Mouse (Mus musculus): ENCODE measurements at regions not wholly inside any gene's neighbourhood (a gene's known extent, or its start where the extent isn't known, plus 50 kb on each side); places are given as distances from the start of the nearest gene placed in this dataset.

DNA sequence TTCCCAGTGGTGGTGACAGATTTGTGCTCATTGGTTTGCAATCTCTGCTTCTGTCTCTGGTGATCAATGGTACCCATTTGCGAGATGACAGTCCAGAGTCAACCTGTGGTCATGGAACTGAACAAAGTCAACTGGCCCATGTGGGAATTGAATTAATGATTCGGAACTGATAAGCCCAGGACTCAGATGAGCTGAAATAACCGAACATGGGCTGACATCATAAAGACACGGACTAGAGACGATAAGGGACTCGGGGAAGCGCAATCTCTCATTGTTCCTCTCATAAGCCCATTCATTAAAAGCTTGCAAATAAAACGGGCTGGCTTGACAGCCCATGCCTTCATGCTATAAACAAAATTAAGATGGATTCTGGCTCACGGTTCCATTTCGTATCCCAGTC is 70.8 kb upstream of the Plcz1 start:
- no peak overlapping the region for H3K9ac ChIP-seq (replicated peaks; ENCODE audit: low read length)
- H3K27me3 ChIP-seq (ENCODE audit: control insufficient read depth, insufficient read depth, low read length): no peaks in the 10 kb centered on the region
- H3K4me3 ChIP-seq (ENCODE audit: low read depth, low read length): no peak overlapping the region
- no peaks in the 10 kb centered on the region for H3K4me1 ChIP-seq (ENCODE audit: control insufficient read depth, insufficient read depth, low read length)
- H3K9me3 ChIP-seq (replicated peaks; ENCODE audit: control insufficient read depth, low read length): no peaks in the 10 kb centered on the region
- no peak for DNase-seq (ENCODE audit: low spot score)
- H3K4me2 ChIP-seq (ENCODE audit: low read depth, low read length): no peak overlapping the region
- ATAC-seq (replicated peaks; ENCODE audit: insufficient number of reproducible peaks, low FRiP score, low TSS enrichment, low read depth): no peak
- 91% methylated on average over 10 of the region's 10 CpGs for WGBS
- no peaks in the 10 kb centered on the region for H3K36me3 ChIP-seq (replicated peaks; ENCODE audit: control insufficient read depth, insufficient read depth, low read depth, low read length)
- no peak overlapping the region for H3K27ac ChIP-seq (replicated peaks; ENCODE audit: low read depth, low read length)

- Histone ChIP-seq H3K4me3 (ENCODE audit: low read depth, low read length) (no peak overlapping the region), H3K4me2 (ENCODE audit: low read depth, low read length) (no peak overlapping the region), H3K9ac (replicated peaks; ENCODE audit: low read length) (no peak overlapping the region), H3K9me3 (replicated peaks; ENCODE audit: control insufficient read depth, low read length) (no peaks in the 10 kb centered on the region), H3K4me1 (ENCODE audit: control insufficient read depth, insufficient read depth, low read length) (no peaks in the 10 kb centered on the region), H3K27ac (replicated peaks; ENCODE audit: low read depth, low read length) (no peak overlapping the region), H3K27me3 (ENCODE audit: control insufficient read depth, insufficient read depth, low read length) (no peaks in the 10 kb centered on the region), H3K36me3 (replicated peaks; ENCODE audit: control insufficient read depth, insufficient read depth, low read depth, low read length) (no peaks in the 10 kb centered on the region)
- ATAC-seq (replicated peaks; ENCODE audit: insufficient number of reproducible peaks, low FRiP score, low TSS enrichment, low read depth): no peak
- 73% methylated on average over 8 of the region's 8 CpGs for WGBS
- no peak for DNase-seq (ENCODE audit: low spot score)
Observed at GRCm38 (mm10) chr6:140108083-140108482, 66.8 kb upstream of the Plcz1 start.

- Histone ChIP-seq H3K9ac (replicated peaks; ENCODE audit: low read length) (no peak overlapping the region), H3K27ac (replicated peaks; ENCODE audit: low read depth, low read length) (no peak overlapping the region), H3K9me3 (replicated peaks; ENCODE audit: control insufficient read depth, low read length) (no peaks in the 10 kb centered on the region), H3K4me3 (ENCODE audit: low read depth, low read length) (no peak overlapping the region), H3K4me2 (ENCODE audit: low read depth, low read length) (no peak overlapping the region), H3K27me3 (ENCODE audit: control insufficient read depth, insufficient read depth, low read length) (no peaks in the 10 kb centered on the region), H3K36me3 (replicated peaks; ENCODE audit: control insufficient read depth, insufficient read depth, low read depth, low read length) (no peaks in the 10 kb centered on the region), H3K4me1 (ENCODE audit: control insufficient read depth, insufficient read depth, low read length) (no peaks in the 10 kb centered on the region)
- DNase-seq (ENCODE audit: low spot score): no peak
- 85% methylated on average over 16 of the region's 16 CpGs for WGBS
- no peak for ATAC-seq (replicated peaks; ENCODE audit: insufficient number of reproducible peaks, low FRiP score, low TSS enrichment, low read depth)
Observed at GRCm38 (mm10) chr6:140107628-140108027, 66.4 kb upstream of the Plcz1 start.

- Histone ChIP-seq H3K4me1 (ENCODE audit: control insufficient read depth, insufficient read depth, low read length) (no peaks in the 10 kb centered on the region), H3K27me3 (ENCODE audit: control insufficient read depth, insufficient read depth, low read length) (no peaks in the 10 kb centered on the region), H3K36me3 (replicated peaks; ENCODE audit: control insufficient read depth, insufficient read depth, low read depth, low read length) (no peaks in the 10 kb centered on the region), H3K4me3 (ENCODE audit: low read depth, low read length) (no peak overlapping the region), H3K4me2 (ENCODE audit: low read depth, low read length) (no peak overlapping the region), H3K9ac (replicated peaks; ENCODE audit: low read length) (no peak overlapping the region), H3K9me3 (replicated peaks; ENCODE audit: control insufficient read depth, low read length) (no peaks in the 10 kb centered on the region), H3K27ac (replicated peaks; ENCODE audit: low read depth, low read length) (no peak overlapping the region)
- 88% methylated on average over 5 of the region's 5 CpGs for WGBS
- no peak for DNase-seq (ENCODE audit: low spot score)
- no peak for ATAC-seq (replicated peaks; ENCODE audit: insufficient number of reproducible peaks, low FRiP score, low TSS enrichment, low read depth)
Observed at GRCm38 (mm10) chr6:140106141-140106540, 64.9 kb upstream of the Plcz1 start.

GRCm38 (mm10) chr6:140102043-140102442 is 60.8 kb upstream of the Plcz1 start:
- ATAC-seq (replicated peaks; ENCODE audit: insufficient number of reproducible peaks, low FRiP score, low TSS enrichment, low read depth) (no peak), DNase-seq (ENCODE audit: low spot score) (peak; percentile 4)
- H3K27me3 ChIP-seq (ENCODE audit: control insufficient read depth, insufficient read depth, low read length): no peaks in the 10 kb centered on the region
- no peak overlapping the region for H3K9ac ChIP-seq (replicated peaks; ENCODE audit: low read length)
- 81% methylated on average over 6 of the region's 6 CpGs for WGBS
- no peaks in the 10 kb centered on the region for H3K36me3 ChIP-seq (replicated peaks; ENCODE audit: control insufficient read depth, insufficient read depth, low read depth, low read length)
- H3K4me2 ChIP-seq (ENCODE audit: low read depth, low read length): no peak overlapping the region
- no peaks in the 10 kb centered on the region for H3K9me3 ChIP-seq (replicated peaks; ENCODE audit: control insufficient read depth, low read length)
- H3K27ac ChIP-seq (replicated peaks; ENCODE audit: low read depth, low read length): no peak overlapping the region
- no peaks in the 10 kb centered on the region for H3K4me1 ChIP-seq (ENCODE audit: control insufficient read depth, insufficient read depth, low read length)
- H3K4me3 ChIP-seq (ENCODE audit: low read depth, low read length): no peak overlapping the region

GRCm38 (mm10) chr6:140095416-140095815 is 54.2 kb upstream of the Plcz1 start:
- Histone ChIP-seq H3K4me2 (ENCODE audit: low read depth, low read length) (no peak overlapping the region), H3K4me1 (ENCODE audit: control insufficient read depth, insufficient read depth, low read length) (peaks cover 4% of the 10 kb centered on the region; the same call in 1 of the 2 replicates), H3K9me3 (replicated peaks; ENCODE audit: control insufficient read depth, low read length) (no peaks in the 10 kb centered on the region), H3K9ac (replicated peaks; ENCODE audit: low read length) (no peak overlapping the region), H3K27me3 (ENCODE audit: control insufficient read depth, insufficient read depth, low read length) (no peaks in the 10 kb centered on the region), H3K4me3 (ENCODE audit: low read depth, low read length) (no peak overlapping the region), H3K36me3 (replicated peaks; ENCODE audit: control insufficient read depth, insufficient read depth, low read depth, low read length) (no peaks in the 10 kb centered on the region), H3K27ac (replicated peaks; ENCODE audit: low read depth, low read length) (no peak overlapping the region)
- peak; percentile 87 for ATAC-seq (replicated peaks; ENCODE audit: insufficient number of reproducible peaks, low FRiP score, low TSS enrichment, low read depth)
- peak; percentile 27 for DNase-seq (ENCODE audit: low spot score)
- 66% methylated on average over 10 of the region's 10 CpGs for WGBS
